Mouse (Mus musculus) CH12.LX (cell line): Measurements from ENCODE around the gene Dnase1l2. TPM values are rescaled to one million over a fixed set of nuclear protein-coding genes. Genes with fewer than 3 reads are reported as not detected.
A peak's percentile ranks its signal among the peaks of the same experiment; 100 is the strongest.

Experiments used
- DNase-seq: peaks from one replicate; pipeline ENCODE4 v3.0.0-alpha.2; 2013; ENCODE audit errors: extremely low read depth
- H3K27ac ChIP-seq: 2 replicates; pipeline ENCODE4 v1.5.1; 2012; ENCODE audit warnings: low read depth, mild to moderate bottlenecking, control low read depth, moderate library complexity; ENCODE audit not compliant: insufficient read depth
- H3K27me3 ChIP-seq: replicated peaks from 2 replicates; pipeline ENCODE3; 2012; ENCODE audit warnings: inconsistent platforms
- H3K36me3 ChIP-seq, 2 experiments: replicated peaks in 1 of 2; 2 replicates each; pipeline versions ENCODE3 to v1.6.1; 2012; ENCODE audit warnings: inconsistent platforms in 1 of 2, low read length in 1 of 2, mild to moderate bottlenecking in 1 of 2, mixed read lengths in 1 of 2, moderate library complexity in 1 of 2; ENCODE audit not compliant: control insufficient read depth in 1 of 2, insufficient read depth in 1 of 2
- H3K4me1 ChIP-seq, 2 experiments: 2 replicates each; pipeline ENCODE4 v1.6.1; 2012; ENCODE audit warnings: inconsistent platforms in 1 of 2, moderate library complexity in 1 of 2; ENCODE audit not compliant: insufficient read depth in 2 of 2, control insufficient read depth in 1 of 2
- H3K4me2 ChIP-seq: 2 replicates; pipeline ENCODE4 v1.6.1; 2012; ENCODE audit warnings: low read depth, mild to moderate bottlenecking, control low read depth; ENCODE audit not compliant: poor library complexity, insufficient read depth, severe bottlenecking
- H3K4me3 ChIP-seq, 3 experiments: fragments of 150-350 bp in 1 of 3; sonication (generic) in 1 of 3; replicated peaks in 1 of 3; 2 replicates each; pipeline versions ENCODE3 to v1.5.1; 2011 to 2012; ENCODE audit warnings: low read depth in 2 of 3, low read length in 2 of 3, mild to moderate bottlenecking in 2 of 3, moderate library complexity in 2 of 3, control low read depth in 1 of 3, improper control_type of control experiment in 1 of 3, inconsistent platforms in 1 of 3, mixed read lengths in 1 of 3; ENCODE audit not compliant: poor library complexity in 1 of 3
- H3K79me2 ChIP-seq: replicated peaks from 2 replicates; pipeline ENCODE4 v1.6.1; 2012; ENCODE audit warnings: mild to moderate bottlenecking, moderate library complexity; ENCODE audit not compliant: control insufficient read depth, poor library complexity, insufficient read depth, severe bottlenecking; ENCODE audit errors: extremely low read depth
- H3K9ac ChIP-seq: 2 replicates; pipeline ENCODE4 v1.6.1; 2012; ENCODE audit warnings: low read depth, mild to moderate bottlenecking, control low read depth, moderate library complexity; ENCODE audit not compliant: insufficient read depth
- H3K9me3 ChIP-seq: replicated peaks from 2 replicates; pipeline ENCODE3; 2012; ENCODE audit warnings: low read length, inconsistent platforms, mixed read lengths
- BHLHE40 ChIP-seq: IDR thresholded peaks from 2 replicates; pipeline ENCODE4 v1.6.1; 2011; ENCODE audit warnings: mild to moderate bottlenecking, low read depth, low read length, improper control_type of control experiment
- CHD1 ChIP-seq: IDR thresholded peaks from 2 replicates; pipeline ENCODE4 v1.6.1; 2012; ENCODE audit warnings: low read depth, low read length, improper control_type of control experiment, inconsistent platforms
- CHD2 ChIP-seq: IDR thresholded peaks from 2 replicates; pipeline ENCODE4 v1.6.1; 2011; ENCODE audit warnings: low read length, improper control_type of control experiment
- CTCF ChIP-seq, 2 experiments: IDR thresholded peaks in 1 of 2; conservative IDR thresholded peaks in 1 of 2; 2 replicates each; pipeline ENCODE4 v1.5.1; 2011 to 2012; ENCODE audit warnings: low read depth in 2 of 2, low read length in 2 of 2, improper control_type of control experiment in 1 of 2, inconsistent platforms in 1 of 2, mild to moderate bottlenecking in 1 of 2, moderate library complexity in 1 of 2
- E2F4 ChIP-seq: IDR thresholded peaks from 2 replicates; pipeline ENCODE4 v1.6.1; 2011; ENCODE audit warnings: low read depth, low read length, improper control_type of control experiment; ENCODE audit not compliant: insufficient replicate concordance
- ELF1 ChIP-seq: IDR thresholded peaks from 2 replicates; pipeline ENCODE4 v1.6.1; 2014; ENCODE audit warnings: low read depth, mild to moderate bottlenecking, inconsistent platforms, low read length, improper control_type of control experiment
- EP300 ChIP-seq: IDR thresholded peaks from 2 replicates; pipeline ENCODE4 v1.6.1; 2011; ENCODE audit warnings: low read length, improper control_type of control experiment
- ETS1 ChIP-seq: conservative IDR thresholded peaks from 2 replicates; pipeline ENCODE4 v1.6.1; 2012; ENCODE audit warnings: low read depth, mild to moderate bottlenecking, inconsistent platforms, low read length, improper control_type of control experiment, moderate library complexity
- GABPA ChIP-seq: IDR thresholded peaks from 2 replicates; pipeline ENCODE4 v1.6.1; 2012; ENCODE audit warnings: low read depth, low read length, improper control_type of control experiment, inconsistent platforms; ENCODE audit not compliant: insufficient replicate concordance
- HCFC1 ChIP-seq: IDR thresholded peaks from 2 replicates; pipeline ENCODE4 v1.6.1; 2012; ENCODE audit warnings: low read depth, mild to moderate bottlenecking, inconsistent platforms, low read length, improper control_type of control experiment
- IRF4 ChIP-seq: IDR thresholded peaks from 2 replicates; pipeline ENCODE4 v1.6.1; 2014; ENCODE audit warnings: low read depth, mild to moderate bottlenecking, inconsistent platforms, low read length, improper control_type of control experiment
- KAT2A ChIP-seq: IDR thresholded peaks from 2 replicates; pipeline ENCODE4 v1.6.1; 2012; ENCODE audit warnings: low read length, improper control_type of control experiment, inconsistent platforms; ENCODE audit not compliant: insufficient replicate concordance
- MAX ChIP-seq: IDR thresholded peaks from 2 replicates; pipeline ENCODE4 v1.6.1; 2011; ENCODE audit warnings: low read length, improper control_type of control experiment
- MAZ ChIP-seq: IDR thresholded peaks from 2 replicates; pipeline ENCODE4 v1.6.1; 2012; ENCODE audit warnings: low read depth, mild to moderate bottlenecking, inconsistent platforms, low read length, improper control_type of control experiment, moderate library complexity
- MEF2A ChIP-seq: IDR thresholded peaks from 2 replicates; pipeline ENCODE4 v1.6.1; 2014; ENCODE audit warnings: low read depth, mild to moderate bottlenecking, inconsistent platforms, low read length, improper control_type of control experiment, borderline replicate concordance
- MXI1 ChIP-seq: IDR thresholded peaks from 2 replicates; pipeline ENCODE4 v1.6.1; 2011; ENCODE audit warnings: mild to moderate bottlenecking, low read depth, low read length, improper control_type of control experiment
- NELFE ChIP-seq: IDR thresholded peaks from 2 replicates; pipeline ENCODE4 v1.6.1; 2011; ENCODE audit warnings: low read depth, low read length, improper control_type of control experiment
- NRF1 ChIP-seq: IDR thresholded peaks from 2 replicates; pipeline ENCODE4 v1.6.1; 2014; ENCODE audit warnings: low read depth, mild to moderate bottlenecking, inconsistent platforms, low read length, improper control_type of control experiment, moderate library complexity
- POLR2A ChIP-seq: IDR thresholded peaks from 2 replicates; pipeline ENCODE4 v1.6.1; 2011; ENCODE audit warnings: low read depth, mild to moderate bottlenecking, improper control_type of control experiment, low read length
- POLR2AphosphoS2 ChIP-seq: IDR thresholded peaks from 2 replicates; pipeline ENCODE4 v1.6.1; 2011; ENCODE audit warnings: low read depth, low read length, improper control_type of control experiment
- RAD21 ChIP-seq: IDR thresholded peaks from 2 replicates; pipeline ENCODE4 v1.6.1; 2011; ENCODE audit warnings: low read depth, mild to moderate bottlenecking, low read length, improper control_type of control experiment, moderate library complexity
- SIN3A ChIP-seq: IDR thresholded peaks from 2 replicates; pipeline ENCODE4 v1.6.1; 2012; ENCODE audit warnings: low read length, improper control_type of control experiment, inconsistent platforms
- TBP ChIP-seq: conservative IDR thresholded peaks from 2 replicates; pipeline ENCODE4 v1.6.1; 2011; ENCODE audit warnings: low read depth, low read length, improper control_type of control experiment
- TCF12 ChIP-seq: IDR thresholded peaks from 2 replicates; pipeline ENCODE4 v1.6.1; 2014; ENCODE audit warnings: low read depth, mild to moderate bottlenecking, inconsistent platforms, low read length, improper control_type of control experiment
- USF2 ChIP-seq: conservative IDR thresholded peaks from 2 replicates; pipeline ENCODE4 v1.6.1; 2011; ENCODE audit warnings: low read depth, low read length, improper control_type of control experiment
- ZC3H11A ChIP-seq: IDR thresholded peaks from 2 replicates; pipeline ENCODE4 v1.6.1; 2012; ENCODE audit warnings: low read depth, mild to moderate bottlenecking, inconsistent platforms, low read length, improper control_type of control experiment
- ZKSCAN1 ChIP-seq: IDR thresholded peaks from 2 replicates; pipeline ENCODE4 v1.6.1; 2012; ENCODE audit warnings: low read depth, inconsistent platforms, low read length, improper control_type of control experiment, borderline replicate concordance
- ZMIZ1 ChIP-seq: IDR thresholded peaks from 2 replicates; pipeline ENCODE4 v1.6.1; 2012; ENCODE audit warnings: low read depth, mild to moderate bottlenecking, inconsistent platforms, low read length, improper control_type of control experiment
- ZNF384 ChIP-seq: IDR thresholded peaks from 2 replicates; pipeline ENCODE4 v1.6.1; 2012; ENCODE audit warnings: low read depth, low read length, improper control_type of control experiment, inconsistent platforms
- dilution Hi-C: fragments of 300-500 bp; cut with MboI; formaldehyde crosslinking; loops from 2 replicates; pipeline ENCODE4 v1.14.3; 2020; ENCODE audit warnings: low sequenced_read_pairs; ENCODE audit not compliant: extremely low pct_unique_long_range_greater_than_20kb, extremely low pct_ligation_motif_present
- in situ Hi-C: fragments of 300-500 bp; cut with MboI; formaldehyde crosslinking; loops from 3 replicates; pipeline ENCODE4 v1.14.3; 2019; ENCODE audit warnings: low sequenced_read_pairs, low pct_ligation_motif_present, low pct_unique_long_range_greater_than_20kb, mixed read lengths
- polyA plus RNA-seq: library from polyadenylated mRNA; unstranded; fragments of >175 nt; gene quantifications from 2 replicates; pipeline ENCODE4 v1.2.1, GENCODE M21; 2012; ENCODE audit warnings: low read depth; ENCODE audit not compliant: insufficient read length
- total RNA-seq, 2 experiments: library from RNA; depleted of rRNA; stranded (reverse); fragments of 300-350 nt in 1 of 2; fragments of >200 nt in 1 of 2; gene quantifications; 2 replicates each; pipeline ENCODE4 v1.2.3; 2012 to 2014

The Dnase1l2 gene
- total and polyA plus RNA-seq, 3 experiments, result 0.82 to 1.5 (median 1.1) TPM

GRCm38 (mm10) chr17:24470701-24471527 is 28.0 kb upstream of the Dnase1l2 start:
- Histone ChIP-seq H3K9me3 (no peaks in the 10 kb centered on the region), H3K4me1 (peaks cover 11 to 23% of the 10 kb centered on the region in 2 experiments), H3K27me3 (no peaks in the 10 kb centered on the region), H3K4me3 (peak overlapping the region; percentile 85 to 98 (median 89)), H3K27ac (peak overlapping the region; percentile 34; the same call in 1 of the 2 replicates), H3K4me2 (peak overlapping the region; percentile 97), H3K79me2 (peaks cover 7% of the 10 kb centered on the region; the same call in 1 of the 2 replicates), H3K9ac (peak overlapping the region; percentile 84), H3K36me3 (peaks cover 28 to 52% of the 10 kb centered on the region in 2 experiments)
- dilution Hi-C loops (no loop called here), in situ Hi-C loops (no loop called here)
- TF ChIP-seq CTCF (conservative IDR thresholded peaks at IDR 0.05 in 1 of 2, IDR thresholded peaks at IDR 0.05 in 1 of 2; ENCODE audit: low read depth in 2 of 2, low read length in 2 of 2), result no peak
- peak; percentile 18; the same call in 1 of the 2 replicates for TF ChIP-seq SIN3A
- no peak for DNase-seq

GRCm38 (mm10) chr17:24469910-24470602 is 27.2 kb upstream of the Dnase1l2 start, which contains the start of the genes E4f1 and Pgp:
Gene E4f1, minus strand, starts transcription at chr17:24470313.
Gene Pgp, plus strand, starts transcription at chr17:24470392.
- peaks cover 7% of the 10 kb centered on the region; the same call in 1 of the 2 replicates for H3K79me2 ChIP-seq
- peak within 1 kb of the TSS; percentile 97 for H3K4me2 ChIP-seq
- DNase-seq, result peak; percentile 97
- H3K9me3 ChIP-seq, result no peaks in the 10 kb centered on the region
- peak within 1 kb of the TSS; percentile 80 for H3K27ac ChIP-seq
- H3K4me3 ChIP-seq, result peak within 1 kb of the TSS; percentile 89 to 100 (median 98)
- H3K4me1 ChIP-seq, result peaks cover 12 to 23% of the 10 kb centered on the region in 2 experiments
- dilution Hi-C loops, result no loop called here
- in situ Hi-C loops, result no loop called here
- no peaks in the 10 kb centered on the region for H3K27me3 ChIP-seq
- peak within 1 kb of the TSS; percentile 84 for H3K9ac ChIP-seq
- H3K36me3 ChIP-seq, result peaks cover 20 to 47% of the 10 kb centered on the region in 2 experiments
- peak; percentile 76; the same call in 1 of the 2 replicates for TF ChIP-seq TCF12
- TF ChIP-seq KAT2A, result 0 out of 2 replicates have a peak, but pooled peaks have one; percentile 43
- peak; percentile 20; the same call in 1 of the 2 replicates for TF ChIP-seq IRF4
- TF ChIP-seq USF2, result no peak
- TF ChIP-seq RAD21, result no peak
- TF ChIP-seq E2F4, result 0 out of 2 replicates have a peak, but pooled peaks have one; percentile 72
- TF ChIP-seq CHD2, result peak; percentile 74
- no peak for TF ChIP-seq CHD1
- TF ChIP-seq ZC3H11A, result no peak
- TF ChIP-seq MAX, result peak; percentile 66; the same call in 1 of the 2 replicates
- TF ChIP-seq POLR2A, result peak; percentile 92
- TF ChIP-seq TBP, result 0 out of 2 replicates have a peak, but pooled peaks have one; percentile 78
- peak; percentile 91 for TF ChIP-seq POLR2AphosphoS2
- TF ChIP-seq NELFE, result peak; percentile 85
- TF ChIP-seq ELF1, result peak; percentile 89
- TF ChIP-seq MAZ, result 0 out of 2 replicates have a peak, but pooled peaks have one; percentile 46
- TF ChIP-seq NRF1, result peak; percentile 78
- peak; percentile 49; the same call in 1 of the 2 replicates for TF ChIP-seq SIN3A
- no peak for TF ChIP-seq ETS1
- no peak for TF ChIP-seq ZNF384
- TF ChIP-seq BHLHE40, result peak; percentile 54; the same call in 1 of the 2 replicates
- no peak for TF ChIP-seq GABPA
- TF ChIP-seq MEF2A, result no peak; the same call in 1 of the 2 replicates
- TF ChIP-seq ZKSCAN1, result no peak
- TF ChIP-seq EP300, result no peak
- TF ChIP-seq HCFC1, result peak; percentile 68
- peak; percentile 84 for TF ChIP-seq ZMIZ1
- TF ChIP-seq MXI1, result peak; percentile 81
